Mouse (Mus musculus): Measurements from ENCODE around the gene Tbl1xr1.
A peak's percentile ranks its signal among the peaks of the same experiment; 100 is the strongest.

Gene Tbl1xr1

GRCm38 (mm10) chr3:22144255-22144654 lies 67.8 kb downstream of the Tbl1xr1 start:
- DNase-seq, result no peak

GRCm38 (mm10) chr3:22147433-22147927 lies 71.0 kb downstream of the Tbl1xr1 start:
- peak; percentile 20 to 30 for DNase-seq

GRCm38 (mm10) chr3:22148306-22148932 lies 72.0 kb downstream of the Tbl1xr1 start:
- no peak for DNase-seq

GRCm38 (mm10) chr3:22150872-22151530 lies 74.5 kb downstream of the Tbl1xr1 start:
- no peak for DNase-seq

- DNase-seq, result no peak
These were observed 76.3 kb downstream of the Tbl1xr1 start for GRCm38 (mm10) chr3:22152773-22153172.

- no peak for DNase-seq
These were observed 78.1 kb downstream of the Tbl1xr1 start for GRCm38 (mm10) chr3:22154522-22154921.

GRCm38 (mm10) chr3:22156397-22156796 lies 79.9 kb downstream of the Tbl1xr1 start:
- peak in 1 of 2 experiments; percentile 46 for DNase-seq

GRCm38 (mm10) chr3:22162948-22163347 lies 86.5 kb downstream of the Tbl1xr1 start:
- DNase-seq, result no peak

- DNase-seq, result no peak
These were observed 91.4 kb downstream of the Tbl1xr1 start for GRCm38 (mm10) chr3:22167856-22168255.

- DNase-seq, result no peak
These were observed 92.0 kb downstream of the Tbl1xr1 start for GRCm38 (mm10) chr3:22168432-22168831.

GRCm38 (mm10) chr3:22171526-22171925 lies 95.1 kb downstream of the Tbl1xr1 start:
- DNase-seq, result no peak

GRCm38 (mm10) chr3:22172410-22172809 lies 96.0 kb downstream of the Tbl1xr1 start:
- no peak for DNase-seq

GRCm38 (mm10) chr3:22173171-22173570 lies 96.7 kb downstream of the Tbl1xr1 start:
- DNase-seq, result no peak

GRCm38 (mm10) chr3:22174232-22174631 lies 97.8 kb downstream of the Tbl1xr1 start:
- no peak for DNase-seq

- DNase-seq, result no peak
These were observed 103.6 kb downstream of the Tbl1xr1 start for GRCm38 (mm10) chr3:22180076-22180475.

GRCm38 (mm10) chr3:22181026-22181425 lies 104.6 kb downstream of the Tbl1xr1 start:
- no peak for DNase-seq

GRCm38 (mm10) chr3:22185265-22185664 lies 108.8 kb downstream of the Tbl1xr1 start:
- DNase-seq, result no peak

GRCm38 (mm10) chr3:22190498-22190897 lies 114.0 kb downstream of the Tbl1xr1 start:
- no peak for DNase-seq

- no peak for DNase-seq
These were observed 116.5 kb downstream of the Tbl1xr1 start for GRCm38 (mm10) chr3:22192931-22193330.

GRCm38 (mm10) chr3:22194185-22194856 lies 117.9 kb downstream of the Tbl1xr1 start:
- no peak for DNase-seq

GRCm38 (mm10) chr3:22198802-22199201 lies 122.3 kb downstream of the Tbl1xr1 start:
- no peak for DNase-seq

- DNase-seq, result no peak
These were observed 127.7 kb downstream of the Tbl1xr1 start for GRCm38 (mm10) chr3:22204186-22204585.

GRCm38 (mm10) chr3:22221557-22221956 lies 145.1 kb downstream of the Tbl1xr1 start:
- DNase-seq, result no peak

GRCm38 (mm10) chr3:22222351-22222750 lies 145.9 kb downstream of the Tbl1xr1 start:
- DNase-seq, result no peak
